Comparison of ENCODE assay signal across 10 mouse cellular contexts in genomic region chr16:4270911-4271310, GRCm38 (mm10). TPM values are rescaled to one million over a fixed set of nuclear protein-coding genes. Genes with fewer than 3 reads are reported as not detected.
DNase-seq lines count a peak whose midpoint lies in the region; ATAC-seq lines count a peak whose summit lies in the region.
"Had no signal": no experiment of that assay in that cellular context is flagged by ENCODE, and none has a peak within 500 bp of the region (broad histone marks: within the 10 kb centered on the region; RNA-seq: fewer than 3 reads in every experiment).

No protein-coding gene starts in this region.

- no peak overlapping the region; the same call in 1 of the 2 replicates for H3K27ac ChIP-seq in hindbrain, embryonic 16.5 days (ENCODE audit: low read depth, low read length)
- H3K27ac ChIP-seq: macrophage had no signal

- H3K36me3 ChIP-seq in hindbrain, embryonic 16.5 days (ENCODE audit: control insufficient read depth, insufficient read depth, low read length) = no peaks in the 10 kb centered on the region

- ATAC-seq in hindbrain, embryonic 16.5 days = peak; percentile 50; the same call in 1 of the 2 replicates

- peaks cover 13% of the 10 kb centered on the region for H3K4me1 ChIP-seq in hindbrain, embryonic 16.5 days (ENCODE audit: control insufficient read depth, insufficient read depth, low read depth, low read length)

- H3K9me3 ChIP-seq in hindbrain, embryonic 16.5 days (ENCODE audit: control insufficient read depth, low read length) = no peaks in the 10 kb centered on the region

- 0 out of 2 replicates have a peak overlapping the region, but pooled peaks have one; percentile 25 for H3K9ac ChIP-seq in hindbrain, embryonic 16.5 days (ENCODE audit: low read depth, low read length)

- H3K27me3 ChIP-seq in hindbrain, embryonic 16.5 days (replicated peaks; ENCODE audit: control insufficient read depth, insufficient read depth, low read length) = no peaks in the 10 kb centered on the region

- DNase-seq in embryo, embryonic 11.5 days (ENCODE audit: low read depth, low spot score) = peak; percentile 32
- DNase-seq in embryo, embryonic 9.5 days (ENCODE audit: extremely low spot score) = no peak
- DNase-seq in kidney, adult 9 months = peak; percentile 16
- DNase-seq in kidney, adult 18-20 months = no peak
- DNase-seq in 3T3-L1 (ENCODE audit: low read depth, low spot score) = peak; percentile 92
- DNase-seq in adrenal gland, postnatal 25 days = no peak
- DNase-seq in yolk sac, embryonic 10.5 days (ENCODE audit: low spot score) = no peak

- no peak overlapping the region for H3K4me2 ChIP-seq in hindbrain, embryonic 16.5 days (ENCODE audit: low read length)

- H3K4me3 ChIP-seq in hindbrain, embryonic 16.5 days (ENCODE audit: low read length) = no peak overlapping the region
- H3K4me3 ChIP-seq: erythroblast, embryonic 14.5 days had no signal

- WGBS in hindbrain, embryonic 16.5 days = 11% methylated on average over 1 of the region's 1 CpGs

RNA-seq across cellular contexts. Expression of gene Crebbp, which starts 57.1 kb away (rescaled TPM):
- polyA plus RNA-seq in hindbrain, embryonic 16.5 days (2015; fragmentation: Nextera tagmentation; extraction: Ambion mirVana) = 30.7 and 32.1 TPM in 2 replicates
- 66.2 and 71.0 TPM in 2 replicates for total RNA-seq in adrenal gland, postnatal 25 days (2021)

Comparison
In these comparisons a context has a peak if more than half of its experiments do, and no peak if none do; other contexts are left out.
1. DNase-seq: peak in embryo, embryonic 11.5 days (single experiment), kidney, adult 9 months (single experiment) and 3T3-L1 (single experiment); none in embryo, embryonic 9.5 days (single experiment), kidney, adult 18-20 months (single experiment), adrenal gland, postnatal 25 days (single experiment) and yolk sac, embryonic 10.5 days (single experiment).